Mouse (Mus musculus) liver, postnatal 0 days (tissue): ENCODE data around the gene Rps12.

Experiments
- CTCF ChIP-seq: sonication (generic); IDR thresholded peaks from 2 replicates; pipeline ENCODE4 v1.5.1; 2016; ENCODE audit warnings: antibody characterized with exemption, low read depth
- EP300 ChIP-seq: IDR thresholded peaks from 2 replicates; pipeline ENCODE4 v1.6.1; 2016; ENCODE audit warnings: antibody characterized with exemption, low read depth, mild to moderate bottlenecking

GRCm38 (mm10) chr10:23815168-23815567 lies 28.1 kb upstream of the Rps12 start:
- TF ChIP-seq CTCF (peak; percentile 85), EP300 (no peak)
